Mouse (Mus musculus): ENCODE measurements around the gene Ghr. TPM values are rescaled to one million over a fixed set of nuclear protein-coding genes. Genes with fewer than 3 reads are reported as not detected.

The Ghr gene
- polyA plus RNA-seq, 1 experiment from 2014 or later: 65.6 TPM

GRCm38 (mm10) chr15:3602098-3602486 is 18.8 kb upstream of the Ghr start:
- ATAC-seq: peak; percentile 60
- H3K4me2 ChIP-seq (ENCODE audit: low read depth, low read length): no peak overlapping the region
- no peak overlapping the region for H3K4me3 ChIP-seq (ENCODE audit: low read depth, low read length)
- no peaks in the 10 kb centered on the region for H3K36me3 ChIP-seq (replicated peaks; ENCODE audit: insufficient read depth, low read length)
- 78% methylated on average over 2 of the region's 2 CpGs for WGBS (ENCODE audit: insufficient replicate concordance)
- peaks cover 3% of the 10 kb centered on the region; the same call in 1 of the 2 replicates for H3K4me1 ChIP-seq (ENCODE audit: insufficient read depth)
- no peaks in the 10 kb centered on the region for H3K27me3 ChIP-seq (ENCODE audit: insufficient read depth, low read length)
- H3K9ac ChIP-seq (replicated peaks): no peak overlapping the region
- no peaks in the 10 kb centered on the region for H3K9me3 ChIP-seq (ENCODE audit: low read length)
- TF ChIP-seq CTCF (IDR thresholded peaks at IDR 0.05; ENCODE audit: low read depth) (no peak), EP300 (IDR thresholded peaks at IDR 0.05; ENCODE audit: low read depth) (no peak)
- 0 out of 2 replicates have a peak overlapping the region, but pooled peaks have one; percentile 55 for H3K27ac ChIP-seq (ENCODE audit: low read depth)
- DNase-seq: no peak

GRCm38 (mm10) chr15:3601422-3602097 is 18.3 kb upstream of the Ghr start:
- H3K27me3 ChIP-seq (ENCODE audit: insufficient read depth, low read length): no peaks in the 10 kb centered on the region
- no peaks in the 10 kb centered on the region for H3K36me3 ChIP-seq (replicated peaks; ENCODE audit: insufficient read depth, low read length)
- 46% methylated on average over 4 of the region's 4 CpGs for WGBS (ENCODE audit: insufficient replicate concordance)
- peak overlapping the region; percentile 7; the same call in 1 of the 2 replicates for H3K4me2 ChIP-seq (ENCODE audit: low read depth, low read length)
- H3K9ac ChIP-seq (replicated peaks): no peak overlapping the region
- H3K27ac ChIP-seq (ENCODE audit: low read depth): peak overlapping the region; percentile 55; the same call in 1 of the 2 replicates
- no peak overlapping the region for H3K4me3 ChIP-seq (ENCODE audit: low read depth, low read length)
- DNase-seq (no peak), ATAC-seq (peak; percentile 83)
- peaks cover 3% of the 10 kb centered on the region; the same call in 1 of the 2 replicates for H3K4me1 ChIP-seq (ENCODE audit: insufficient read depth)
- no peaks in the 10 kb centered on the region for H3K9me3 ChIP-seq (ENCODE audit: low read length)
- TF ChIP-seq CTCF (IDR thresholded peaks at IDR 0.05; ENCODE audit: low read depth) (no peak), EP300 (IDR thresholded peaks at IDR 0.05; ENCODE audit: low read depth) (no peak)

- no peak for TF ChIP-seq EP300 (IDR thresholded peaks at IDR 0.05; ENCODE audit: low read depth)
- TF ChIP-seq CTCF (IDR thresholded peaks at IDR 0.05; ENCODE audit: low read depth): no peak
- ATAC-seq (no peak), DNase-seq (no peak)
- Histone ChIP-seq H3K4me2 (ENCODE audit: low read depth, low read length) (no peak overlapping the region), H3K36me3 (replicated peaks; ENCODE audit: insufficient read depth, low read length) (no peaks in the 10 kb centered on the region), H3K4me3 (ENCODE audit: low read depth, low read length) (no peak overlapping the region), H3K9me3 (ENCODE audit: low read length) (no peaks in the 10 kb centered on the region), H3K27ac (ENCODE audit: low read depth) (no peak overlapping the region), H3K9ac (replicated peaks) (no peak overlapping the region), H3K4me1 (ENCODE audit: insufficient read depth) (peaks cover 5% of the 10 kb centered on the region; the same call in 1 of the 2 replicates), H3K27me3 (ENCODE audit: insufficient read depth, low read length) (no peaks in the 10 kb centered on the region)
- 72% methylated on average over 2 of the region's 2 CpGs for WGBS (ENCODE audit: insufficient replicate concordance)
These were observed 4.6 kb upstream of the Ghr start for GRCm38 (mm10) chr15:3587879-3588278.

GRCm38 (mm10) chr15:3584361-3584760 is 1.1 kb upstream of the Ghr start:
- H3K9me3 ChIP-seq (ENCODE audit: low read length): no peaks in the 10 kb centered on the region
- H3K4me3 ChIP-seq (ENCODE audit: low read depth, low read length): no peak overlapping the region
- no peaks in the 10 kb centered on the region for H3K27me3 ChIP-seq (ENCODE audit: insufficient read depth, low read length)
- ATAC-seq: no peak; the same call in 1 of the 2 replicates
- no peak overlapping the region for H3K9ac ChIP-seq (replicated peaks)
- H3K36me3 ChIP-seq (replicated peaks; ENCODE audit: insufficient read depth, low read length): no peaks in the 10 kb centered on the region
- 37% methylated on average over 4 of the region's 4 CpGs for WGBS (ENCODE audit: insufficient replicate concordance)
- H3K4me2 ChIP-seq (ENCODE audit: low read depth, low read length): 0 out of 2 replicates have a peak overlapping the region, but pooled peaks have one; percentile 26
- TF ChIP-seq EP300 (IDR thresholded peaks at IDR 0.05; ENCODE audit: low read depth): no peak
- no peak for TF ChIP-seq CTCF (IDR thresholded peaks at IDR 0.05; ENCODE audit: low read depth)
- no peak overlapping the region; the same call in 1 of the 2 replicates for H3K27ac ChIP-seq (ENCODE audit: low read depth)
- H3K4me1 ChIP-seq (ENCODE audit: insufficient read depth): peaks cover 10% of the 10 kb centered on the region
- DNase-seq: peak; percentile 24

GRCm38 (mm10) chr15:3581861-3582806 is 1.2 kb downstream of the Ghr start:
- no peaks in the 10 kb centered on the region for H3K27me3 ChIP-seq (ENCODE audit: insufficient read depth, low read length)
- H3K4me1 ChIP-seq (ENCODE audit: insufficient read depth): peaks cover 12% of the 10 kb centered on the region
- H3K36me3 ChIP-seq (replicated peaks; ENCODE audit: insufficient read depth, low read length): no peaks in the 10 kb centered on the region
- H3K27ac ChIP-seq (ENCODE audit: low read depth): peak overlapping the region; percentile 91; the same call in 1 of the 2 replicates
- DNase-seq (peak; percentile 39), ATAC-seq (peak; percentile 60)
- no peak for TF ChIP-seq EP300 (IDR thresholded peaks at IDR 0.05; ENCODE audit: low read depth)
- TF ChIP-seq CTCF (IDR thresholded peaks at IDR 0.05; ENCODE audit: low read depth): no peak
- H3K4me2 ChIP-seq (ENCODE audit: low read depth, low read length): peak overlapping the region; percentile 75
- H3K4me3 ChIP-seq (ENCODE audit: low read depth, low read length): peak overlapping the region; percentile 70
- no peaks in the 10 kb centered on the region for H3K9me3 ChIP-seq (ENCODE audit: low read length)
- H3K9ac ChIP-seq (replicated peaks): peak overlapping the region; percentile 66
- WGBS (ENCODE audit: insufficient replicate concordance): 4% methylated on average over 34 of the region's 34 CpGs

- Histone ChIP-seq H3K27ac (ENCODE audit: low read depth) (peak overlapping the region; percentile 65; the same call in 1 of the 2 replicates), H3K4me3 (ENCODE audit: low read depth, low read length) (peak overlapping the region; percentile 70), H3K9me3 (ENCODE audit: low read length) (no peaks in the 10 kb centered on the region), H3K36me3 (replicated peaks; ENCODE audit: insufficient read depth, low read length) (no peaks in the 10 kb centered on the region), H3K27me3 (ENCODE audit: insufficient read depth, low read length) (no peaks in the 10 kb centered on the region), H3K4me2 (ENCODE audit: low read depth, low read length) (peak overlapping the region; percentile 75), H3K4me1 (ENCODE audit: insufficient read depth) (peaks cover 12% of the 10 kb centered on the region), H3K9ac (replicated peaks) (peak overlapping the region; percentile 66)
- DNase-seq (no peak), ATAC-seq (no peak)
- no peak for TF ChIP-seq CTCF (IDR thresholded peaks at IDR 0.05; ENCODE audit: low read depth)
- no peak for TF ChIP-seq EP300 (IDR thresholded peaks at IDR 0.05; ENCODE audit: low read depth)
- 21% methylated on average over 3 of the region's 3 CpGs for WGBS (ENCODE audit: insufficient replicate concordance)
These were observed 2.0 kb downstream of the Ghr start for GRCm38 (mm10) chr15:3581337-3581736.
